Mouse (Mus musculus) kidney, embryonic 16.5 days (tissue): ENCODE results near the gene Dnah7c. TPM values are rescaled to one million over a fixed set of nuclear protein-coding genes. Genes with fewer than 3 reads are reported as not detected.
"Not testable (repeated sequence)": the region's sequence is repeated elsewhere in the genome, so short reads cannot be mapped to it uniquely, and the experiment has no call there.

Experiments
- ATAC-seq: fragments of 200-750 bp; cut with Nextera tagmentation; 2 replicates; pipeline ENCODE4 v1.8.0; 2017; ENCODE audit warnings: moderate TSS enrichment; ENCODE audit not compliant: low FRiP score, low TSS enrichment
- H3K27ac ChIP-seq: fragments of 300-500 bp; sonication (generic); 2 replicates; pipeline ENCODE4 v1.5.1; 2014; ENCODE audit warnings: low read length
- H3K27me3 ChIP-seq: fragments of 300-500 bp; sonication (generic); 2 replicates; pipeline ENCODE4 v1.6.1; 2014; ENCODE audit warnings: low read length, control low read depth, mixed read lengths; ENCODE audit not compliant: insufficient read depth
- H3K36me3 ChIP-seq: fragments of 300-500 bp; sonication (generic); 2 replicates; pipeline ENCODE4 v1.6.1; 2014; ENCODE audit warnings: low read length, control low read depth, mixed read lengths; ENCODE audit not compliant: insufficient read depth
- H3K4me1 ChIP-seq: fragments of 300-500 bp; sonication (generic); 2 replicates; pipeline ENCODE4 v1.6.1; 2014; ENCODE audit warnings: low read length, control low read depth, mixed read lengths; ENCODE audit not compliant: insufficient read depth
- H3K4me2 ChIP-seq: fragments of 300-500 bp; sonication (generic); replicated peaks from 2 replicates; pipeline ENCODE4 v1.6.1; 2014; ENCODE audit warnings: low read depth, low read length
- H3K4me3 ChIP-seq: fragments of 300-500 bp; sonication (generic); 2 replicates; pipeline ENCODE4 v1.5.1; 2014; ENCODE audit warnings: mild to moderate bottlenecking, low read length
- H3K9ac ChIP-seq: fragments of 300-500 bp; sonication (generic); replicated peaks from 2 replicates; pipeline ENCODE4 v1.6.1; 2014; ENCODE audit warnings: low read length
- H3K9me3 ChIP-seq: fragments of 300-500 bp; sonication (generic); 2 replicates; pipeline ENCODE4 v1.6.1; 2016; ENCODE audit warnings: low read length, control low read depth
- WGBS: fragments of 180-500 bp; shearing (Covaris S2); extraction: QIAGEN DNeasy Blood & Tissue Kit; methylation state at CpG from one replicate; pipeline ENCODE4 v1.1.7; 2014; 5-methylcytosine and 5-hydroxymethylcytosine counted together
- polyA plus RNA-seq: library from polyadenylated mRNA; unstranded; fragments of >200 nt; fragmentation: Nextera tagmentation; extraction: Ambion mirVana; gene quantifications from 2 replicates; pipeline ENCODE4 v1.2.1, GENCODE M21; 2015

The Dnah7c gene
- 0.04 and 0.07 TPM in 2 replicates for polyA plus RNA-seq

- no peaks in the 10 kb centered on the region for H3K36me3 ChIP-seq
- peak within 1 kb of the TSS; percentile 59 for H3K4me3 ChIP-seq
- peak within 1 kb of the TSS; percentile 63 for H3K9ac ChIP-seq
- peak; percentile 86 for ATAC-seq
- peak within 1 kb of the TSS; percentile 92 for H3K4me2 ChIP-seq
- WGBS: 9% methylated on average over 30 of the region's 30 CpGs
- no peaks in the 10 kb centered on the region for H3K9me3 ChIP-seq
- H3K4me1 ChIP-seq: no peaks in the 10 kb centered on the region
- H3K27ac ChIP-seq: no peak within 1 kb of the TSS
- no peaks in the 10 kb centered on the region for H3K27me3 ChIP-seq
Measured at GRCm38 (mm10) chr1:46425137-46425925, at the start of gene Dnah7c. Gene Dnah7c (plus strand): TSS chr1:46425592.

DNA sequence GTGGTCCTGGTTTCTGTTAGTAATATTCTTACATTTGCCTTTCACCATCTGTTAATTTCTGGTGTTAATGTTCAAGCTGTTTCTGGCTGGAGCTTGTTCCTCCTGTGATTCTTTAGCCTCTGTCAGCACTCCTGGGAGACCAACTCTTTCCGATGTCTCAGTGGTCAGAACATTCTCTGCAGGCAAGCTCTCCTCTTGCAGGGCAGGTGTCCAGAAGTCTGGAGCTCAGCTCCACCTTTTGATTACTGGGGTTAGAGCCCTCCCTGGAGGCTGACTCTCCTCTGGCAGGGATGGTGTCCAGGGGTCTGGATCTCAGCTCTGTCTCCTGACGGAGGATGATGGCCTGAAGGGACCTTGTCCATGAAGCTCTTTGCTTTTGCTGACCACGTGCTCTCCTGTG, 44.8 kb upstream of the Dnah7c start:
- not testable (repeated sequence) for H3K27me3 ChIP-seq, H3K9me3 ChIP-seq, H3K27ac ChIP-seq, H3K36me3 ChIP-seq, H3K4me2 ChIP-seq, H3K4me1 ChIP-seq, ATAC-seq, H3K4me3 ChIP-seq, H3K9ac ChIP-seq
- 89% methylated on average over 3 of the region's 3 CpGs for WGBS

- WGBS: 60% methylated on average over 3 of the region's 4 CpGs
- not testable (repeated sequence) for ATAC-seq, H3K4me1 ChIP-seq, H3K27me3 ChIP-seq, H3K4me3 ChIP-seq, H3K36me3 ChIP-seq, H3K9ac ChIP-seq, H3K27ac ChIP-seq, H3K9me3 ChIP-seq, H3K4me2 ChIP-seq
Measured at GRCm38 (mm10) chr1:46394681-46395297, 30.6 kb upstream of the Dnah7c start.

DNA sequence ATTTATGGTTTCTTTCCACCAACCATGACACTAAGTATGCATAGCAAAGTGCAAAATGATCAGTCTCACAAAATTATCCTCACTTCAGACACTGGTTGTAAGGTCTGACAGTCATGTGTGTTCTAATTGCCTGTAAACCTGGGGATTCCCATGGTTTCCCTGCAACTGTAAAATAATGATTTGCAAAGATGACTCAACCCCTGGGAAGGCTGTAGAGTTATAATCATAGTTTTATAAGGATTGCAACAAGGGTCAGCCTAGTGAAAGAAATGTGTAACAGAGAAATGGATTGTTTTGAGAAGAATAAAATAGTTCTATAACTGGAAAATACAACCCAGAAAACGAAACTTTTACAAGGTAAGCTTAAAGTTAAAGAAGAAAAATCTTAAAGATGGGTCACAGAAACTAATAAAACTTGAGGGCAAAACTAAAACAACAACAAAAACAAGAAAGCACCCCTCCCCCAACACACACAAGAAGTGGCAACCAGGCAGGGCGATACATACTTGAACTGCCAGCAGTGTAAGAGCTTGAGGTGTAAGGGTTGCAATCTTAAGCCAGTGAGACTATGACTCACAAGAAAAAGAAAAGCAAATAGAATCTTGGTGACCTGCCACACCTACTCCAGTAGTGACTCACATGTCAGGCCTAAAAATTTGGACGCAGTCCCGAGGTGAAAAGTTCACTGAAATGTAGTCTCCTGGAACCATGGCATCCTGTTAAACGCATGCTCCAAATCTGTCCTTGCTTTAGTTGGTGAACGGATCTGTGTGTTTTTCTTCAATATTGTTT, 16.9 kb upstream of the Dnah7c start:
- Histone ChIP-seq H3K9ac (no peak overlapping the region), H3K4me3 (no peak overlapping the region), H3K4me1 (no peaks in the 10 kb centered on the region), H3K27me3 (no peaks in the 10 kb centered on the region), H3K36me3 (no peaks in the 10 kb centered on the region), H3K4me2 (no peak overlapping the region), H3K9me3 (no peaks in the 10 kb centered on the region), H3K27ac (no peak overlapping the region)
- WGBS: 70% methylated on average over 6 of the region's 6 CpGs
- no peak for ATAC-seq

- not testable (repeated sequence) for H3K9ac ChIP-seq, ATAC-seq, H3K27ac ChIP-seq, H3K9me3 ChIP-seq, H3K27me3 ChIP-seq, H3K4me1 ChIP-seq, H3K4me2 ChIP-seq, H3K36me3 ChIP-seq, H3K4me3 ChIP-seq
- 78% methylated on average over 7 of the region's 7 CpGs for WGBS
Measured at GRCm38 (mm10) chr1:46414798-46415197, 10.6 kb upstream of the Dnah7c start.

DNA sequence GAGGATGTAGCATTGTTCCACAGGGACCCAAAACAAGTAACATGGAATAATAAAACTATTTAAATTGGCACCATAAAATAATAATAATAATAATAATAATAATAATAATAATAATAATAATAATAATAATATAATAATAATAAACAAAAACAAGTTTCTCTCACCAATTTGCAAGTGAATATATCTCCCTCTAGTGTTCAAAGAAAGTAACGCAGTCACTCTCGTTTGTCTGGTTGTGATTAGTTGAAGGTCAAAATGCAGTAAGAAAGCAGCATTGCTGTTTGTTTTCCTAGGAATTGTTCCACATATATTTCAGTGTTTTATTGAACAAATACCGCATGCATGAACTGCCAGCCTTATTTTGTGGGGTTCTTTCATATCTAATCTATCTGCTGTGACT, 8.4 kb upstream of the Dnah7c start:
- H3K9me3 ChIP-seq, H3K27me3 ChIP-seq, H3K4me3 ChIP-seq, H3K27ac ChIP-seq, H3K9ac ChIP-seq, H3K36me3 ChIP-seq, H3K4me2 ChIP-seq, H3K4me1 ChIP-seq, ATAC-seq: not testable (repeated sequence)
- 17% methylated on average over 3 of the region's 3 CpGs for WGBS

- H3K27ac ChIP-seq, ATAC-seq, H3K27me3 ChIP-seq, H3K9me3 ChIP-seq, H3K4me1 ChIP-seq, H3K36me3 ChIP-seq, H3K4me2 ChIP-seq, H3K4me3 ChIP-seq, H3K9ac ChIP-seq: not testable (repeated sequence)
- 62% methylated on average over 3 of the region's 4 CpGs for WGBS
Measured at GRCm38 (mm10) chr1:46418966-46419365, 6.4 kb upstream of the Dnah7c start.

DNA sequence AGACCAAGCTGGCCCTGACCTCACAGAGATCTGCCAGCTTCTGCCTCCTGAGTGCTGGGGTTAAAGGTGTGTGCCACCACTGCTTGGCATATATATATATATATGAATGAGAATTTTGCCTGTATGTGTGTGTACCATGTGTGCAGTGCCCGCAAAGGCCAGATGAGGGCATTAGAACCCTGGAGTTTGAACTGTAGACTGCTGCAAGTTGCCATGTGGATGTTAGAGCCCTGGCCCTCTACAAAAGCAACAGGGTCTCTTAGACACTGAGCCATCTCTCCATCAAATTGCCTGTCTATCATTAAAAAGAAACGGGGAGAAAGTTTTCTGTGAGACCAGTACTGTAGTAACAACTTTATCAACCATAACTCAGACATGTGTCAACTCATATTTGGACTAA, 3.0 kb downstream of the Dnah7c start:
- no peak overlapping the region for H3K4me3 ChIP-seq
- no peaks in the 10 kb centered on the region for H3K36me3 ChIP-seq
- no peaks in the 10 kb centered on the region for H3K4me1 ChIP-seq
- H3K27ac ChIP-seq: no peak overlapping the region
- no peak for ATAC-seq
- no peak overlapping the region for H3K4me2 ChIP-seq
- H3K27me3 ChIP-seq: no peaks in the 10 kb centered on the region
- WGBS: 78% methylated on average over 2 of the region's 2 CpGs
- no peaks in the 10 kb centered on the region for H3K9me3 ChIP-seq
- no peak overlapping the region for H3K9ac ChIP-seq

DNA sequence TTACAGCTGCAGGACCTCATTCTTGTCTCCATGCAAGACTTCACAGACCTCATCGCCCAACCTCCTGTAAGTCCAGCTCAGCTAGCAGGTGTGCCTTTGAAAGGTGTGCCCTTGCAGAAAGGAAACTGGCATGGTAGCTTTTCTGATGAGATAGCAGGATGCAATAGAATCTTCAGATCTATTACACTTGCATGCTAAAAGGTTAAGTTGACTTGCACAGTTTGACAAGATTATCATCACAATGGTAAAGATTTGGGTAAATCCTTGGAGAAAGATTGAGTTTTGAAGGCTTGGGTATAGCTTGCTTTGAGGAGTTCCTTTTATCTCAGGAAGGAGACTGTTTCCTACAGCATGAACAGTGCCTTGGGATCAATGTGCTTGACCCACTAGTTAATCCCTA, 89.3 kb downstream of the Dnah7c start:
- not testable (repeated sequence) for H3K4me2 ChIP-seq
- WGBS: 64% methylated on average over 1 of the region's 1 CpGs

GRCm38 (mm10) chr1:46521032-46521431, 95.6 kb downstream of the Dnah7c start:
- H3K4me2 ChIP-seq: no peak overlapping the region
- H3K4me1 ChIP-seq: no peaks in the 10 kb centered on the region
- no peak overlapping the region for H3K4me3 ChIP-seq
- no peaks in the 10 kb centered on the region for H3K27me3 ChIP-seq
- H3K36me3 ChIP-seq: no peaks in the 10 kb centered on the region
- H3K9ac ChIP-seq: no peak overlapping the region
- peak; percentile 67; the same call in 1 of the 2 replicates for ATAC-seq
- H3K27ac ChIP-seq: no peak overlapping the region
- no peaks in the 10 kb centered on the region for H3K9me3 ChIP-seq

More for the DNA sequence above, 89.3 kb downstream of the Dnah7c start:
- H3K4me3 ChIP-seq, H3K4me1 ChIP-seq, H3K27me3 ChIP-seq, H3K9ac ChIP-seq, H3K27ac ChIP-seq, H3K9me3 ChIP-seq, H3K36me3 ChIP-seq, ATAC-seq: not testable (repeated sequence)
